In genomic region chr7:70370552-70371262, GRCm38 (mm10) we compare ENCODE assay signal across 10 mouse cellular contexts. TPM values are rescaled to one million over a fixed set of nuclear protein-coding genes. Genes with fewer than 3 reads are reported as not detected.
A peak's percentile ranks its signal among the peaks of the same experiment; 100 is the strongest.
DNase-seq lines count a peak whose midpoint lies in the region; ATAC-seq lines count a peak whose summit lies in the region.
"Had no signal": no experiment of that assay in that cellular context is flagged by ENCODE, and none has a peak within 500 bp of the region (broad histone marks: within the 10 kb centered on the region; RNA-seq: fewer than 3 reads in every experiment).

No protein-coding gene starts in this region.

- H3K4me3 ChIP-seq in heart, embryonic 12.5 days = peak overlapping the region; percentile 47
- H3K4me3 ChIP-seq in forebrain, embryonic 13.5 days = peak overlapping the region; percentile 38

- no peak for DNase-seq in heart, adult 18-20 months
- DNase-seq in kidney, postnatal 10 days = peak; percentile 51
- DNase-seq in neural tube, embryonic 10.5 days (ENCODE audit: extremely low spot score, low spot score) = peak; percentile 20
- DNase-seq in retina, embryonic 14.5 days (ENCODE audit: low spot score) = no peak
- no peak for DNase-seq in spleen, postnatal 14 days (ENCODE audit: low spot score in 2 of 2)
- no peak for DNase-seq in gastrocnemius, postnatal 14 days

- H3K27ac ChIP-seq in heart, embryonic 12.5 days (ENCODE audit: poor library complexity, severe bottlenecking) = no peak overlapping the region
- H3K27ac ChIP-seq in forebrain, embryonic 13.5 days = peak overlapping the region; percentile 85

- peaks cover 56% of the 10 kb centered on the region for H3K27me3 ChIP-seq in heart, embryonic 12.5 days (replicated peaks)
- H3K27me3 ChIP-seq in forebrain, embryonic 13.5 days = peaks cover 87% of the 10 kb centered on the region

- H3K4me1 ChIP-seq in heart, embryonic 12.5 days (replicated peaks) = peaks cover 16% of the 10 kb centered on the region
- H3K4me1 ChIP-seq in forebrain, embryonic 13.5 days = peaks cover 9% of the 10 kb centered on the region

- peak overlapping the region; percentile 76 for H3K4me2 ChIP-seq in heart, embryonic 12.5 days
- peak overlapping the region; percentile 58 for H3K4me2 ChIP-seq in forebrain, embryonic 13.5 days

- ATAC-seq in heart, embryonic 12.5 days (ENCODE audit: insufficient number of reproducible peaks, low FRiP score) = no peak
- ATAC-seq in forebrain, embryonic 13.5 days = no peak
- ATAC-seq: CD4-positive, CD25-positive, alpha-beta regulatory T cell, adult 4 months had no signal

- no peaks in the 10 kb centered on the region for H3K9me3 ChIP-seq in heart, embryonic 12.5 days (replicated peaks)
- no peaks in the 10 kb centered on the region for H3K9me3 ChIP-seq in forebrain, embryonic 13.5 days (replicated peaks)

- intact Hi-C loops in gastrocnemius, postnatal 14 days (cut with DNase I; ENCODE audit: low total_unique reads) = no loop called here

- 7% methylated on average over 18 of the region's 18 CpGs for WGBS in heart, embryonic 12.5 days
- 3% methylated on average over 18 of the region's 18 CpGs for WGBS in forebrain, embryonic 13.5 days

- H3K9ac ChIP-seq in heart, embryonic 12.5 days = no peak overlapping the region
- peak overlapping the region; percentile 69 for H3K9ac ChIP-seq in forebrain, embryonic 13.5 days

- H3K36me3 ChIP-seq in heart, embryonic 12.5 days = no peaks in the 10 kb centered on the region
- no peaks in the 10 kb centered on the region for H3K36me3 ChIP-seq in forebrain, embryonic 13.5 days (ENCODE audit: poor library complexity, severe bottlenecking)

RNA-seq across cellular contexts. Expression of gene Nr2f2, which starts 4.2 kb away (rescaled TPM):
- polyA plus RNA-seq in heart, embryonic 12.5 days (2016; fragmentation: Nextera tagmentation; extraction: Ambion mirVana) = 26.5 and 27.7 TPM in 2 replicates
- total RNA-seq in heart, adult 18-20 months (2021) = 10 to 100 TPM; 13.6 to 14.8 TPM
- 97.9 and 132 TPM in 2 replicates for polyA plus RNA-seq in forebrain, embryonic 13.5 days (2015; fragmentation: Nextera tagmentation; extraction: Ambion mirVana)
- total RNA-seq in gastrocnemius, postnatal 14 days (2021) = 10 to 100 TPM; 22.2 to 30.2 TPM
- total RNA-seq: hematopoietic stem cell, adult 5-6 weeks had no signal
- polyA plus RNA-seq: CD4-positive, CD25-positive, alpha-beta regulatory T cell, adult 4 months had no signal

Comparison
In these comparisons a context has a peak if more than half of its experiments do, and no peak if none do; other contexts are left out.
1. DNase-seq: peak in kidney, postnatal 10 days (single experiment) and neural tube, embryonic 10.5 days (single experiment); none in heart, adult 18-20 months (0 of 2), retina, embryonic 14.5 days (single experiment), spleen, postnatal 14 days (0 of 2) and gastrocnemius, postnatal 14 days (single experiment).